Mouse (Mus musculus): ENCODE data around the gene Dnmt3b. TPM values are rescaled to one million over a fixed set of nuclear protein-coding genes. Genes with fewer than 3 reads are reported as not detected.
"Not testable (repeated sequence)": the region's sequence is repeated elsewhere in the genome, so short reads cannot be mapped to it uniquely, and the experiment has no call there.

Gene Dnmt3b
- polyA plus RNA-seq, 1 experiment from 2014 or later, result 3.7 TPM

- H3K9me3 ChIP-seq, result no peaks in the 10 kb centered on the region
- WGBS, result 85% methylated on average over 7 of the region's 7 CpGs
- H3K27ac ChIP-seq (replicated peaks), result no peak overlapping the region
- H3K36me3 ChIP-seq, result no peaks in the 10 kb centered on the region
- no peaks in the 10 kb centered on the region for H3K27me3 ChIP-seq
- H3K4me1 ChIP-seq, result no peaks in the 10 kb centered on the region
- no peak overlapping the region for H3K4me2 ChIP-seq (replicated peaks)
- no peak overlapping the region for H3K9ac ChIP-seq (replicated peaks)
- H3K4me3 ChIP-seq, result no peak overlapping the region
- ATAC-seq (replicated peaks), result no peak
Observed at GRCm38 (mm10) chr2:153677550-153677949, 28.3 kb downstream of the Dnmt3b start.

- H3K4me3 ChIP-seq, result no peak overlapping the region
- H3K4me2 ChIP-seq (replicated peaks), result no peak overlapping the region
- 100% methylated on average over 1 of the region's 1 CpGs for WGBS
- no peaks in the 10 kb centered on the region for H3K4me1 ChIP-seq
- H3K27me3 ChIP-seq, result no peaks in the 10 kb centered on the region
- H3K9me3 ChIP-seq, result no peaks in the 10 kb centered on the region
- no peak for ATAC-seq (replicated peaks)
- no peak overlapping the region for H3K27ac ChIP-seq (replicated peaks)
- no peaks in the 10 kb centered on the region for H3K36me3 ChIP-seq
- no peak overlapping the region for H3K9ac ChIP-seq (replicated peaks)
Observed at GRCm38 (mm10) chr2:153679959-153680358, 30.7 kb downstream of the Dnmt3b start.

- H3K4me1 ChIP-seq; H3K9me3 ChIP-seq; H3K4me2 ChIP-seq (replicated peaks); H3K27me3 ChIP-seq; H3K4me3 ChIP-seq; H3K36me3 ChIP-seq; ATAC-seq (replicated peaks); H3K27ac ChIP-seq (replicated peaks); H3K9ac ChIP-seq (replicated peaks): not testable (repeated sequence)
- 86% methylated on average over 7 of the region's 7 CpGs for WGBS
Observed at GRCm38 (mm10) chr2:153693413-153693812, 44.2 kb downstream of the Dnmt3b start.

GRCm38 (mm10) chr2:153694462-153695085 lies 45.3 kb downstream of the Dnmt3b start:
- Histone ChIP-seq H3K4me2 (replicated peaks) (no peak overlapping the region), H3K9ac (replicated peaks) (no peak overlapping the region), H3K27ac (replicated peaks) (no peak overlapping the region), H3K4me1 (no peaks in the 10 kb centered on the region), H3K27me3 (no peaks in the 10 kb centered on the region), H3K9me3 (no peaks in the 10 kb centered on the region), H3K4me3 (no peak overlapping the region), H3K36me3 (no peaks in the 10 kb centered on the region)
- no peak for ATAC-seq (replicated peaks)
- 68% methylated on average over 19 of the region's 19 CpGs for WGBS

GRCm38 (mm10) chr2:153696352-153696751 lies 47.1 kb downstream of the Dnmt3b start, which contains the start of gene Dnmt3c:
Dnmt3c (plus strand) TSS chr2:153696652.
- Histone ChIP-seq H3K27ac (replicated peaks) (no peak within 1 kb of the TSS), H3K4me3 (no peak within 1 kb of the TSS), H3K9ac (replicated peaks) (no peak within 1 kb of the TSS), H3K4me1 (no peaks in the 10 kb centered on the region), H3K9me3 (no peaks in the 10 kb centered on the region), H3K4me2 (replicated peaks) (no peak within 1 kb of the TSS), H3K36me3 (no peaks in the 10 kb centered on the region), H3K27me3 (no peaks in the 10 kb centered on the region)
- ATAC-seq (replicated peaks), result no peak

- no peak overlapping the region for H3K4me2 ChIP-seq (replicated peaks)
- no peak overlapping the region for H3K27ac ChIP-seq (replicated peaks)
- H3K9ac ChIP-seq (replicated peaks), result no peak overlapping the region
- ATAC-seq (replicated peaks), result no peak
- no peaks in the 10 kb centered on the region for H3K9me3 ChIP-seq
- no peaks in the 10 kb centered on the region; the same call in 1 of the 2 replicates for H3K4me1 ChIP-seq
- H3K4me3 ChIP-seq, result no peak overlapping the region
- 29% methylated on average over 6 of the region's 6 CpGs for WGBS
- no peaks in the 10 kb centered on the region for H3K36me3 ChIP-seq
- no peaks in the 10 kb centered on the region for H3K27me3 ChIP-seq
Observed at GRCm38 (mm10) chr2:153703389-153703788, 54.1 kb downstream of the Dnmt3b start.

GRCm38 (mm10) chr2:153710701-153711330 lies 61.6 kb downstream of the Dnmt3b start:
- ATAC-seq (replicated peaks), result no peak
- no peaks in the 10 kb centered on the region for H3K9me3 ChIP-seq
- H3K27ac ChIP-seq (replicated peaks), result no peak overlapping the region
- H3K4me2 ChIP-seq (replicated peaks), result no peak overlapping the region
- 53% methylated on average over 8 of the region's 8 CpGs for WGBS
- H3K9ac ChIP-seq (replicated peaks), result no peak overlapping the region
- peaks cover 14% of the 10 kb centered on the region for H3K4me1 ChIP-seq
- H3K36me3 ChIP-seq, result no peaks in the 10 kb centered on the region
- no peak overlapping the region for H3K4me3 ChIP-seq
- H3K27me3 ChIP-seq, result no peaks in the 10 kb centered on the region

GRCm38 (mm10) chr2:153712646-153713091 lies 63.4 kb downstream of the Dnmt3b start:
- ATAC-seq (replicated peaks), result peak; percentile 72
- Histone ChIP-seq H3K27ac (replicated peaks) (peak overlapping the region; percentile 81), H3K9ac (replicated peaks) (no peak overlapping the region), H3K4me3 (no peak overlapping the region), H3K4me2 (replicated peaks) (no peak overlapping the region), H3K27me3 (no peaks in the 10 kb centered on the region), H3K9me3 (no peaks in the 10 kb centered on the region), H3K36me3 (no peaks in the 10 kb centered on the region), H3K4me1 (peaks cover 14% of the 10 kb centered on the region)
- 4% methylated on average over 3 of the region's 3 CpGs for WGBS

- no peak overlapping the region for H3K9ac ChIP-seq (replicated peaks)
- 4% methylated on average over 4 of the region's 4 CpGs for WGBS
- peak; percentile 85 for ATAC-seq (replicated peaks)
- H3K4me1 ChIP-seq, result peaks cover 14% of the 10 kb centered on the region
- no peak overlapping the region for H3K4me2 ChIP-seq (replicated peaks)
- no peak overlapping the region for H3K4me3 ChIP-seq
- H3K27ac ChIP-seq (replicated peaks), result peak overlapping the region; percentile 81
- H3K9me3 ChIP-seq, result no peaks in the 10 kb centered on the region
- H3K27me3 ChIP-seq, result no peaks in the 10 kb centered on the region
- H3K36me3 ChIP-seq, result no peaks in the 10 kb centered on the region
Observed at GRCm38 (mm10) chr2:153713227-153713626, 64.0 kb downstream of the Dnmt3b start.

- H3K9me3 ChIP-seq; H3K9ac ChIP-seq (replicated peaks); H3K27me3 ChIP-seq; H3K4me2 ChIP-seq (replicated peaks); ATAC-seq (replicated peaks); H3K4me1 ChIP-seq; H3K4me3 ChIP-seq; H3K36me3 ChIP-seq; H3K27ac ChIP-seq (replicated peaks): not testable (repeated sequence)
- 82% methylated on average over 3 of the region's 3 CpGs for WGBS
Observed at GRCm38 (mm10) chr2:153717861-153718260, 68.6 kb downstream of the Dnmt3b start.

- no peak overlapping the region for H3K4me3 ChIP-seq
- H3K4me1 ChIP-seq, result no peaks in the 10 kb centered on the region
- no peak overlapping the region for H3K27ac ChIP-seq (replicated peaks)
- H3K27me3 ChIP-seq, result no peaks in the 10 kb centered on the region
- no peak for ATAC-seq (replicated peaks)
- WGBS, result 93% methylated on average over 1 of the region's 1 CpGs
- no peak overlapping the region for H3K4me2 ChIP-seq (replicated peaks)
- no peak overlapping the region for H3K9ac ChIP-seq (replicated peaks)
- no peaks in the 10 kb centered on the region; the same call in 1 of the 2 replicates for H3K9me3 ChIP-seq
- H3K36me3 ChIP-seq, result no peaks in the 10 kb centered on the region
Observed at GRCm38 (mm10) chr2:153723098-153723497, 73.8 kb downstream of the Dnmt3b start.

GRCm38 (mm10) chr2:153724424-153724823 lies 75.2 kb downstream of the Dnmt3b start:
- no peaks in the 10 kb centered on the region for H3K4me1 ChIP-seq
- 77% methylated on average over 2 of the region's 2 CpGs for WGBS
- no peaks in the 10 kb centered on the region; the same call in 1 of the 2 replicates for H3K9me3 ChIP-seq
- H3K27ac ChIP-seq (replicated peaks), result no peak overlapping the region
- H3K36me3 ChIP-seq, result no peaks in the 10 kb centered on the region
- ATAC-seq (replicated peaks), result no peak
- H3K27me3 ChIP-seq, result no peaks in the 10 kb centered on the region
- H3K4me3 ChIP-seq, result no peak overlapping the region
- H3K9ac ChIP-seq (replicated peaks), result no peak overlapping the region
- H3K4me2 ChIP-seq (replicated peaks), result no peak overlapping the region

GRCm38 (mm10) chr2:153724871-153725270 lies 75.6 kb downstream of the Dnmt3b start:
- no peak overlapping the region for H3K4me3 ChIP-seq
- no peak overlapping the region for H3K4me2 ChIP-seq (replicated peaks)
- no peak overlapping the region for H3K27ac ChIP-seq (replicated peaks)
- H3K9me3 ChIP-seq, result no peaks in the 10 kb centered on the region; the same call in 1 of the 2 replicates
- H3K9ac ChIP-seq (replicated peaks), result no peak overlapping the region
- H3K4me1 ChIP-seq, result no peaks in the 10 kb centered on the region
- ATAC-seq (replicated peaks), result no peak
- no peaks in the 10 kb centered on the region for H3K27me3 ChIP-seq
- WGBS, result 40% methylated on average over 2 of the region's 2 CpGs
- H3K36me3 ChIP-seq, result no peaks in the 10 kb centered on the region
